Mouse (Mus musculus): Measurements from ENCODE around the gene Invs.

- no peak for TF ChIP-seq CTCF (IDR thresholded peaks at IDR 0.05; ENCODE audit: low read depth, low read length)
- TF ChIP-seq POLR2A (IDR thresholded peaks at IDR 0.05; ENCODE audit: borderline replicate concordance, low read depth, low read length), result no peak
Observed at GRCm38 (mm10) chr4:48243737-48244136, 35.8 kb upstream of the Invs start.
